Mouse (Mus musculus): ENCODE measurements around the gene Egf. TPM values are rescaled to one million over a fixed set of nuclear protein-coding genes. Genes with fewer than 3 reads are reported as not detected.

Egf gene
- total RNA-seq, 1 experiment from 2014 or later = 0.82 TPM

GRCm38 (mm10) chr3:129714542-129715145 is 40.5 kb downstream of the Egf start:
- DNase-seq = peak; percentile 13

GRCm38 (mm10) chr3:129708157-129708556 is 47.0 kb downstream of the Egf start:
- peak; percentile 66 for DNase-seq

GRCm38 (mm10) chr3:129698882-129699281 is 56.2 kb downstream of the Egf start:
- no peak for DNase-seq

DNA sequence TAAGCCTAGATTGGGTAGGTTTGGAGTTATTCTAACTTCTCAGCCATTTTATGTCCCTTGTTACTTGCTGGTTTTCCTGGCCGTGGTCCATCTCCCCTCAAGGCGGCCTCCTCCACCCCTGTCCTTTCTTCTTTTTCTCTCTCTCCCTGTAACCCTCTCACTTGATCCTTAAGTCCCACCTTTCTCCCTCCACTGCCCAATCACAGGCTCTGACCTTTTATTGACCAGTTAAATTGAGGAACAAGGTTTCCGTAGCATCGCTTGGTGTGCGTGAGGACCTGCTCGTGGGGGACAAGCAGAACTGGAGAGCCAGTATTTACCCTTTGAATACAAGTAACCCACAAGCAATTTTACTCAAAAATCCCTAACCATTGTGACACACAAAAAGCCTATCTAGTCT is 56.8 kb downstream of the Egf start:
- no peak for DNase-seq

GRCm38 (mm10) chr3:129697691-129698090 is 57.4 kb downstream of the Egf start:
- DNase-seq = no peak

- DNase-seq = no peak
Observed at GRCm38 (mm10) chr3:129695943-129696342, 59.2 kb downstream of the Egf start.

GRCm38 (mm10) chr3:129693581-129693980 is 61.5 kb downstream of the Egf start:
- no peak for DNase-seq

- no peak for DNase-seq
Observed at GRCm38 (mm10) chr3:129692816-129693215, 62.3 kb downstream of the Egf start.

DNA sequence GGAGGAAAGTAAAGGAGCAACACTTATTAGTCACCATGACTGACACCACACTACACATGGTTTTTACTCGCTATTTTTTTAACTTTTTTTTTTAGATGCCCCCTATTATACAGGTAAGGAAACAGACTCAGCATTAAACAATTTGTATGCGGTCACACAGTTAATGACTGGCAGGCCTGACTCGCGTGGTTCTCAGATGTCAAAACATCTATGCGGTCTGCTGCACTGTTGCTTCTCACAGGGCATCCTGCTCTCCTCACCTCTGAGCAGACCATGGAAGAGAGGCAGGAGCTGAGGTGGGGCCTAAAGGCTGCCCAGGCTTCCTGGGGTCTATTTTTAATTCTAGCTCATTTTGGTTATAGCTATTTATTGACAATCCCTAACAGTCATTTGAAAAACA is 67.7 kb downstream of the Egf start:
- no peak for DNase-seq

DNA sequence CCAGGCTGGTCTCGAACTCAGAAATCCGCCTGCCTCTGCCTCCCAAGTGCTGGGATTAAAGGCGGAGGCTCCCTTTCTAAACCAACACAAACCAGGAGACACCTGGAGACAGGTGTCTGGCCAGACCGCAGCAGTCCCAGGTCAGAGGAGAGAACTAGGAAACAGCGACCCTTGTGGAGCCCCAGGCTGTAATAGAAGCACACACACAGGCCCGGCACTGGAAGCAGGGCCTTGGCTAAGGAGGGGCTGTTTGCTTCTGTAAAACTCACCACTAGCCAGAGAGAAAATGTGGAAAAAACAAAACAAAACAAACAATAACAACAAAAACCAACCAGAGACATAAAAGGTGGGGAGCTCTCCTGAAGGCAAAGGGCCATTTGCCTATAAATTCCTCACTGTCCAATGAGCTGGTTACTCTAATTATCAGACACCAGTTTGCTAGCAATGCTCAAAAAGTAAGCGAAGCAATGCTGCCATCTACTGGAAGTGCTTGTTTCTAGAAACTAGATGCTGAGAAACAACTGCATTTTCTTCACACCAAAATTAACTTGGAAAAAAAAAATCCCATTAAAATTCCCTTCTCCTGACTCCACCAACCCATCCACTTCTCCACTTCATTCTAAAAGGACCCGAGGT is 68.3 kb downstream of the Egf start:
- DNase-seq = peak; percentile 70

DNA sequence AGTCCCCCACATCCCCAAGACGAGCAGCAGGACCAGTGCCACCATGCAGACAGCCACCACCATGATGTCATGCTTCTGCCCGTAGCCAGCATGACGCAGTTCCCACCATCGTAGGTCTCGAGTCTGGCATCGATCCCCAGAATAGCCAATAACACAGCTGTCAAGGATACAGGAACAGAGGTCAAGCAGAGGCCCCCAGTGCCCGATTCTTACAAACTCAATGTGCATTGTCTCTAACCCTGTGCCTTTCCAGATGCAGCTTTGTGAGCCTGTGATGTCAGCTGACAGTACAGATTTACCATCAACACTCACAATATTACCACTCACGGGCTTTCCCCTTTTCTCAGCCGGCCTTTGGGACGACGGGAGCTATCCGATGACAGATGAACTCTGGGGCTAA is 68.9 kb downstream of the Egf start:
- DNase-seq = no peak

DNA sequence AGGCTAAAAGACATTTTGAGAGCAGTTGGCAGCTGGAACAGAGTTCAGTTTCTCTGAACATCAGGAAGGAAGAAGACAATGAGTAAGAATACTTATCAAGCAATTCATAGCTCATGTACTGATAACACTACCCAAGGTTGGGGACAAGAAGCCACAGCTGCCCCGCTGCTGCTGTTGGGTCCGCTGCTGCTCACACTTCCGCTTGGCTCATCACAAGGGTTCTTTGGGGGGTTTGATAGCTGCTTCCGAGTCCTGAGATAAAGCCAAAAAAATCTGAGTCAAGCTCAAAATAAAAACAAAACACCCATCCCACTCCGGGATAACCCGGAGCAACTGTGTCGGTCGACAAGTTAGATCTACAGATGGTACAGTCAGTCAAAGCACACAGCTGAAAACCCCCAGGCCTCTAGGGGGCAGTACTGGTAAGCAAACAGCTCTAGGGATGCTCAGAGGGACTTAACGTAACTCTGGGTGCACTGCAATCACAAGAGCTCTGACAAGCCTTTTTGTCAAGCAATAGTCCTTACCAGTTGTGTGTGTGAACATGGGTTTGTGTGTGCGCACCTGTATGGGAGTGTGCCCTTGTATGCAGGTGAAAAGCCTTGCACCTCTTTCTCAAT is 71.9 kb downstream of the Egf start:
- peak; percentile 37 for DNase-seq

DNA sequence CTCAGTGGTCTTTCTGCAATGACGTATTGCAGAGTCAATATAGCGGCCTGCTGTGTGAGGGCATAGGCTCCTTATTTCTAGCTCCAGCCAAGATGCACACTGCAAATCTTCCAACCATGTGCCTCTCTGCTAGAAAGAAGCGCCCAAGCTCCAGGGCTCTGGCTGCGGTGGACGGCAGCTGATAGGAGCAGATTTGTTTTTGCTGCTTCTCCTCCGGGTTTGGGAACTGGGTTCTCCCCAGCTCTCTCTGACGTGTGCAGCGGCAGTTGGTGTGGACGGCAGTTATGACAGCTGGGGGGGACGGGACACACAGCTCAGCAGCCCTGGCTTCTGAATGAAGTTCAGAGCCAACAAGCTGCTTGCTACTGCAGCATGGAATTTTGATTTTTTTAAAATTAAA is 72.7 kb downstream of the Egf start:
- DNase-seq = peak; percentile 14

GRCm38 (mm10) chr3:129681841-129682240 is 73.3 kb downstream of the Egf start:
- no peak for DNase-seq

DNA sequence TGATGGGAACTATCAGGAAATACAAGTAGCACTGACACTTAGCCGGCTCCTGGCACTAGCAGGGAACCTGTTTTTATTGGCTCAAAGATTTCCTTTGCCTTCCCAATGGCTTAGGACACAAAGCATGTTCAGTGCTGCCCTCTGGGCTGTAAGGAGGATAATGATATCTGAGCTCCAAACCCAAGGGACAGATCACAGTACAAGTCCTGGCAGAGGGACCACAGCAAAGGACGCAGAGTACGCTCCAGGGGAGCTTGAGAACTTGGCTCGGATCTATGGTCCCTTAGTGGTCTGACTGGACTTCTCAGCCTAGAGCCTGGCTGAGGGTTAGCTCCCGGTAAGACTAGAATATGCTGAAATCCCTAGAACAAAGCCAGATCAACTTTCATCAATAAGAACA is 74.9 kb downstream of the Egf start:
- peak; percentile 58 for DNase-seq

GRCm38 (mm10) chr3:129675923-129676322 is 79.2 kb downstream of the Egf start:
- DNase-seq = no peak

GRCm38 (mm10) chr3:129663906-129664305 is 91.2 kb downstream of the Egf start:
- no peak for DNase-seq

GRCm38 (mm10) chr3:129658776-129659175 is 96.3 kb downstream of the Egf start:
- no peak for DNase-seq

DNA sequence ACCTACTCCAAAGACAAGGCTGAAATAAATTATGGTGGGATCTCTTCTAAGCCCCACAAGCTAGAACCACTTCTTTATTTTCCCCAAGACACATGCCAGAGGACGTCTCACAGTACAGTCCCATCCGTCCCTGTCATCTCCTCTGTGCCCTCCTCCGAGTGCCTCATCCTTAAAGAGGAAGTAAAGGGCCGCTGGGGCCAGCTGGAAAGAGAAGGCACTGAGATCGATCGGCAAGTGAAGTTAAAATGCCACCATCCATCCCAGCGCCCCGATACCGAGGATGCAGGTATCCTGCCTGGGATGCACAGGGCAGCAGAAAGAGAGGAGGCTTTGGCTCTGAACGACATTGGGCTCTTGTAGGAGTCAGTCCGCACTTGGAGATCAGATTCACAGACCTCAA is 97.3 kb downstream of the Egf start:
- DNase-seq = no peak

GRCm38 (mm10) chr3:129657222-129657621 is 97.9 kb downstream of the Egf start:
- no peak for DNase-seq

- DNase-seq = no peak
Observed at GRCm38 (mm10) chr3:129656540-129656939, 98.6 kb downstream of the Egf start.

GRCm38 (mm10) chr3:129652476-129652875 is 102.6 kb downstream of the Egf start:
- no peak for DNase-seq

- DNase-seq = no peak
Observed at GRCm38 (mm10) chr3:129651765-129652164, 103.4 kb downstream of the Egf start.

GRCm38 (mm10) chr3:129650931-129651330 is 104.2 kb downstream of the Egf start:
- no peak for DNase-seq

Data from adrenal gland, postnatal 14 days (tissue).